Mouse (Mus musculus): ENCODE measurements around the gene C2cd5.

The C2cd5 gene

GRCm38 (mm10) chr6:142979665-142980660, 120.0 kb downstream of the C2cd5 start:
- in situ Hi-C loops (cut with MseI, MboI) = no loop called here

- in situ Hi-C loops (cut with MseI, MboI) = no loop called here
Measured at GRCm38 (mm10) chr6:142977221-142977620, 122.7 kb downstream of the C2cd5 start.

DNA sequence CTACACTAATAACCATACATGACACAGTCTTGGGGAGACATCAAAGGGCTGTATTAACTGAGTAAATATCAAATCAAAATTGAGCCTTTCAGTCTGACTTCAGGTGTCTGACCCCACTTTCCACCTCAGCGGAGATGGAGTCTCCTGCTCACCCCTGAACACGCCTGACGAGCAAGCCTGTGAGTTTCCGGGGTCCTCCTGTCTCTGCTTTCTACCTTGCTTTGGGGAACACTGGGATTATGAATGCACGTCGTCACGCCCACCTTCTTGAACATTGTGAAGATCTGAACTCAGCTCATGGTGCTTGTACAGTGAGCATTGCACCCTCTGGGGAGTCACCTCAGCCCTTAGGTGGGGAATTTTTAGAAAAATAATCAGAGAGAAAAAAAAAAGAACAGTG, 126.7 kb downstream of the C2cd5 start:
- in situ Hi-C loops (cut with MseI, MboI) = no loop called here

DNA sequence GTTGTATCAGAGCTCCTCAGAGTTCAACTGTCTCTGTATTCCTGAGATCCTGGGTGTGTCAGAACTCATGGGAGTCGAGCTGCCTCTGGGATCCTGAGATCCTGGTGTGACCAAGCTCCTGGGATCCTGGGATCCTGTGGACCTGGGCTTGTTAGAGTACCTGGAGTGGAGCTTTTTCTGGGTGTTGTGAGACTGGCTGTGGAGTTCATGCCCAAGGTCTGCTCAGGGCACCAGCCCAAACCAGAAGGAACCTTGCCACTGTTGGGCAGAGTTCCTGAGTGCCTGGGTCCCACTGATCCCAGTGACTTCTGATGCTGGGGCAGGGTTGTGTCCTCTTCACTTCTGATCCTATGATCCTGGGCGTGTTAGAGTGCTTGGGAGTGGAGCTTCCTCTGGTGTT, 127.7 kb downstream of the C2cd5 start:
- in situ Hi-C loops (cut with MseI, MboI) = no loop called here

DNA sequence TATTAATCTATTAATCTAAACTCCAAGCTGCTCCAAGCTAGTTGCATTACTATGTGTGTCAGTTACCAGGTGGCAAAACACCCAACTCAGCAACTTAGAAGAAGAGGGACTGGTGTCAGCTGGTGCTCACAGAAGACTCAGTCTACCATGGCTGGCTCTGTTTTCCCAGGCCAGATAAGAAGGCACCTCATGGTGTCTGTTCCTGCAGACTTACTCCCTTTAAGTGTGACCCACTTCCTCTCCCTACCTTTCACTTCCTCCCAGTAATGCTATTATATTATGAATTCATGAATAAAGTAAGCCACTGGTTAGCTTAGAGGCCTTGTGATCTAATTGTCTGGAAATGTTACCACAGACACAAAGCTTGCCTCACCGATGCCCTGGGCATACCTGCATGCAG, 132.5 kb downstream of the C2cd5 start:
- in situ Hi-C loops (cut with MseI, MboI) = no loop called here

GRCm38 (mm10) chr6:142964531-142965385, 135.2 kb downstream of the C2cd5 start:
- in situ Hi-C loops (cut with MseI, MboI) = no loop called here

- in situ Hi-C loops (cut with MseI, MboI) = no loop called here
Measured at GRCm38 (mm10) chr6:142964076-142964530, 135.8 kb downstream of the C2cd5 start, which contains the start of gene St8sia1. Gene St8sia1 (minus strand): TSS chr6:142964452.

- in situ Hi-C loops (cut with MseI, MboI) = no loop called here
Measured at GRCm38 (mm10) chr6:142963480-142964075, 136.4 kb downstream of the C2cd5 start.

DNA sequence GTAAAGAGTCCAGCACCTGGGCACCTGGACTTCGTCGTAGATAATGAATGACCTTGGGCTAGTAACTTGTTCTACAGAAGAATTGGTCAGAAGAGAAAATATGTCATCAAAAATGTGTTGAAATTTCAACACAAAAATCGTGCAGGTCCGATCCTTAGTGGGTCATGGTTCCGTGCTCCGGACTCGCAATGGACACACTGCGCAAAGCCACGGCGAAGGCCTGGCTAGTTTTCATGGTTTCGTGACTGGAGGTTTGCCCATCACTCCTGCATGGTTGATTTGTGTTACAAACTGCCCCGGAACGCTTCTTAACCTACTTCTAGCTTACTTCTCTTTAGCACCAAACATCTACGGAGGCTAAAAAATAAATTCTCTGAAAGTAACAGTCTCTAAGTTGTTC, 137.1 kb downstream of the C2cd5 start:
- in situ Hi-C loops (cut with MseI, MboI) = no loop called here

GRCm38 (mm10) chr6:142962476-142962875, 137.5 kb downstream of the C2cd5 start:
- in situ Hi-C loops (cut with MseI, MboI) = no loop called here

GRCm38 (mm10) chr6:142961721-142962455, 138.1 kb downstream of the C2cd5 start:
- in situ Hi-C loops (cut with MseI, MboI) = no loop called here
